ENCODE assay signal across 7 mouse cellular contexts in genomic region chr10:117844279-117844678, GRCm38 (mm10). TPM values are rescaled to one million over a fixed set of nuclear protein-coding genes. Genes with fewer than 3 reads are reported as not detected.
DNase-seq lines count a peak whose midpoint lies in the region; ATAC-seq and TF ChIP-seq lines count a peak whose summit lies in the region.

No protein-coding gene starts in this region.

- TF ChIP-seq CTCF in thymus, adult 2 months (IDR thresholded peaks at IDR 0.05; ENCODE audit: borderline replicate concordance, control insufficient read depth, extremely low read depth, insufficient read depth, low read length, poor library complexity) = no peak

- H3K9ac ChIP-seq in limb, embryonic 13.5 days = peak overlapping the region; percentile 96
- no peak overlapping the region for H3K9ac ChIP-seq in stomach, embryonic 15.5 days

- H3K9me3 ChIP-seq in megakaryocyte, embryonic 14.5 days = no peaks in the 10 kb centered on the region
- H3K9me3 ChIP-seq in forebrain, embryonic 10.5 days = no peaks in the 10 kb centered on the region
- H3K9me3 ChIP-seq in limb, embryonic 13.5 days = no peaks in the 10 kb centered on the region
- no peaks in the 10 kb centered on the region for H3K9me3 ChIP-seq in stomach, embryonic 15.5 days

- no peak for TF ChIP-seq POLR2A in thymus, adult 2 months (IDR thresholded peaks at IDR 0.05; ENCODE audit: control insufficient read depth, extremely low read depth, insufficient read depth, low read length, poor library complexity)

- peak overlapping the region; percentile 95 for H3K4me3 ChIP-seq in megakaryocyte, embryonic 14.5 days (replicated peaks)
- peak overlapping the region; percentile 92 for H3K4me3 ChIP-seq in forebrain, embryonic 10.5 days
- H3K4me3 ChIP-seq in limb, embryonic 13.5 days = peak overlapping the region; percentile 90
- H3K4me3 ChIP-seq in stomach, embryonic 15.5 days (replicated peaks) = peak overlapping the region; percentile 91
- no peak overlapping the region for H3K4me3 ChIP-seq in thymus, adult 2 months (ENCODE audit: control insufficient read depth, insufficient read depth, low read length)

- peaks cover 48% of the 10 kb centered on the region for H3K36me3 ChIP-seq in megakaryocyte, embryonic 14.5 days (replicated peaks; ENCODE audit: low read length)
- H3K36me3 ChIP-seq in forebrain, embryonic 10.5 days (replicated peaks) = no peaks in the 10 kb centered on the region
- H3K36me3 ChIP-seq in limb, embryonic 13.5 days = no peaks in the 10 kb centered on the region
- no peaks in the 10 kb centered on the region for H3K36me3 ChIP-seq in stomach, embryonic 15.5 days
- no peaks in the 10 kb centered on the region for H3K36me3 ChIP-seq in thymus, adult 2 months (ENCODE audit: control insufficient read depth, insufficient read depth, low read length)

- ATAC-seq in megakaryocyte, adult 5-6 weeks (ENCODE audit: poor library complexity, severe bottlenecking) = no peak
- no peak for ATAC-seq in limb, embryonic 13.5 days (ENCODE audit: low FRiP score, low read depth)
- no peak for ATAC-seq in stomach, embryonic 15.5 days (ENCODE audit: insufficient read depth, low FRiP score, low read depth)

- H3K27me3 ChIP-seq in megakaryocyte, embryonic 14.5 days (replicated peaks) = no peaks in the 10 kb centered on the region
- peaks cover 13% of the 10 kb centered on the region for H3K27me3 ChIP-seq in forebrain, embryonic 10.5 days (ENCODE audit: poor library complexity, severe bottlenecking)
- H3K27me3 ChIP-seq in limb, embryonic 13.5 days = no peaks in the 10 kb centered on the region
- H3K27me3 ChIP-seq in stomach, embryonic 15.5 days (replicated peaks) = no peaks in the 10 kb centered on the region
- H3K27me3 ChIP-seq in thymus, adult 2 months (ENCODE audit: control insufficient read depth, insufficient read depth, low read length) = no peaks in the 10 kb centered on the region

- no peak overlapping the region for H3K27ac ChIP-seq in forebrain, embryonic 10.5 days
- H3K27ac ChIP-seq in limb, embryonic 13.5 days = no peak overlapping the region
- H3K27ac ChIP-seq in stomach, embryonic 15.5 days = no peak overlapping the region; the same call in 1 of the 2 replicates
- H3K27ac ChIP-seq in thymus, adult 2 months (ENCODE audit: control insufficient read depth, insufficient read depth, low read length) = no peak overlapping the region

- peak overlapping the region; percentile 70 for H3K4me2 ChIP-seq in limb, embryonic 13.5 days (replicated peaks)
- peak overlapping the region; percentile 54 for H3K4me2 ChIP-seq in stomach, embryonic 15.5 days

- WGBS in forebrain, embryonic 10.5 days = 66% methylated on average over 5 of the region's 5 CpGs
- 26% methylated on average over 5 of the region's 5 CpGs for WGBS in limb, embryonic 13.5 days
- WGBS in stomach, embryonic 15.5 days = 10% methylated on average over 5 of the region's 5 CpGs
- WGBS in thymus, adult 2 months = 2% methylated on average over 5 of the region's 5 CpGs

- peaks cover 42% of the 10 kb centered on the region for H3K4me1 ChIP-seq in megakaryocyte, embryonic 14.5 days
- H3K4me1 ChIP-seq in forebrain, embryonic 10.5 days = peaks cover 28% of the 10 kb centered on the region
- peaks cover 23% of the 10 kb centered on the region for H3K4me1 ChIP-seq in limb, embryonic 13.5 days
- peaks cover 20% of the 10 kb centered on the region for H3K4me1 ChIP-seq in stomach, embryonic 15.5 days
- peaks cover 10% of the 10 kb centered on the region for H3K4me1 ChIP-seq in thymus, adult 2 months (replicated peaks; ENCODE audit: control insufficient read depth, insufficient read depth, low read length)

- DNase-seq in forebrain, embryonic 10.5 days (ENCODE audit: extremely low spot score, low spot score) = no peak
- DNase-seq in testis, postnatal 10 days (ENCODE audit: low spot score) = no peak
- DNase-seq in thymus, adult 2 months = no peak

RNA-seq across cellular contexts. Expression of gene Rap1b, which starts 1.6 kb away (rescaled TPM):
- polyA plus RNA-seq in megakaryocyte, embryonic 14.5 days (2012; ENCODE audit: insufficient read depth, low replicate concordance) = 87.7 and 210 TPM in 2 replicates
- total RNA-seq in megakaryocyte, adult 5-6 weeks (2015) = 448 and 514 TPM in 2 replicates
- 174 and 218 TPM in 2 replicates for total RNA-seq in megakaryocyte, adult 5-6 weeks (2017)
- 136 and 141 TPM in 2 replicates for polyA plus RNA-seq in forebrain, embryonic 10.5 days (2016; fragmentation: Nextera tagmentation; extraction: Ambion mirVana)
- 173 and 176 TPM in 2 replicates for polyA plus RNA-seq in limb, embryonic 13.5 days (2015; fragmentation: Nextera tagmentation; extraction: Ambion mirVana)
- 177 and 188 TPM in 2 replicates for polyA plus RNA-seq in stomach, embryonic 15.5 days (2015; fragmentation: Nextera tagmentation; extraction: Ambion mirVana)
- polyA plus RNA-seq in thymus, adult 2 months (2012; rRNA removed) = 59.8 and 60.9 TPM in 2 replicates

RNA-seq across cellular contexts. Expression of gene Nup107, which starts 51.8 kb away (rescaled TPM):
- polyA plus RNA-seq in megakaryocyte, embryonic 14.5 days (2012; ENCODE audit: insufficient read depth, low replicate concordance) = 10.8 TPM in 1 of 2 replicates, not detected in the other
- 50.3 and 50.9 TPM in 2 replicates for total RNA-seq in megakaryocyte, adult 5-6 weeks (2015)
- 57.7 and 68.7 TPM in 2 replicates for total RNA-seq in megakaryocyte, adult 5-6 weeks (2017)
- polyA plus RNA-seq in forebrain, embryonic 10.5 days (2016; fragmentation: Nextera tagmentation; extraction: Ambion mirVana) = 113 and 116 TPM in 2 replicates
- polyA plus RNA-seq in limb, embryonic 13.5 days (2015; fragmentation: Nextera tagmentation; extraction: Ambion mirVana) = 68.9 and 71.2 TPM in 2 replicates
- 53.3 and 64.8 TPM in 2 replicates for polyA plus RNA-seq in stomach, embryonic 15.5 days (2015; fragmentation: Nextera tagmentation; extraction: Ambion mirVana)
- 21.4 and 26.1 TPM in 2 replicates for polyA plus RNA-seq in thymus, adult 2 months (2012; rRNA removed)
